Mouse (Mus musculus) brown adipose tissue, adult 24 weeks (tissue): ENCODE measurements at regions not wholly inside any gene's neighbourhood (a gene's known extent, or its start where the extent isn't known, plus 50 kb on each side); places are given as distances from the start of the nearest gene placed in this dataset.
"Not testable (repeated sequence)": the region's sequence is repeated elsewhere in the genome, so short reads cannot be mapped to it uniquely, and the experiment has no call there.

Experiments
- H3K27ac ChIP-seq: fragments of 200-500 bp; replicated peaks from 2 replicates; pipeline ENCODE4 v1.5.1; 2012; ENCODE audit warnings: low read depth, mild to moderate bottlenecking, low read length
- H3K4me1 ChIP-seq: fragments of 200-500 bp; 2 replicates; pipeline ENCODE4 v1.6.1; 2012; ENCODE audit warnings: low read length, mixed read lengths; ENCODE audit not compliant: control insufficient read depth, insufficient read depth, insufficient read length
- H3K4me3 ChIP-seq: fragments of 200-500 bp; 2 replicates; pipeline ENCODE4 v1.5.1; 2012; ENCODE audit warnings: low read depth, mild to moderate bottlenecking, low read length, moderate library complexity; ENCODE audit not compliant: insufficient read depth

GRCm38 (mm10) chr19:35034408-35034807 lies 112.2 kb downstream of the Kif20b start:
- Histone ChIP-seq H3K4me1 (no peaks in the 10 kb centered on the region), H3K27ac (no peak overlapping the region), H3K4me3 (no peak overlapping the region)

GRCm38 (mm10) chr19:35045576-35045975 lies 123.4 kb downstream of the Kif20b start:
- Histone ChIP-seq H3K27ac (no peak overlapping the region), H3K4me3 (no peak overlapping the region), H3K4me1 (no peaks in the 10 kb centered on the region)

- H3K4me1 ChIP-seq = no peaks in the 10 kb centered on the region
- no peak overlapping the region for H3K27ac ChIP-seq
- no peak overlapping the region for H3K4me3 ChIP-seq
These were observed 144.3 kb downstream of the Kif20b start for GRCm38 (mm10) chr19:35066352-35066935.

GRCm38 (mm10) chr19:35081126-35081525 lies 159.0 kb downstream of the Kif20b start:
- H3K4me1 ChIP-seq = no peaks in the 10 kb centered on the region

GRCm38 (mm10) chr19:35101244-35101643 lies 179.1 kb downstream of the Kif20b start:
- no peaks in the 10 kb centered on the region for H3K4me1 ChIP-seq
- H3K4me3 ChIP-seq = no peak overlapping the region
- no peak overlapping the region for H3K27ac ChIP-seq

More at GRCm38 (mm10) chr19:35081126-35081525, 159.0 kb downstream of the Kif20b start:
- no peak overlapping the region for H3K27ac ChIP-seq
- no peak overlapping the region for H3K4me3 ChIP-seq

- no peak overlapping the region for H3K4me3 ChIP-seq
- no peak overlapping the region for H3K27ac ChIP-seq
- H3K4me1 ChIP-seq = no peaks in the 10 kb centered on the region
These were observed 192.2 kb downstream of the Kif20b start for GRCm38 (mm10) chr19:35114313-35114712.

GRCm38 (mm10) chr19:35125278-35125677 lies 203.1 kb downstream of the Kif20b start:
- H3K4me1 ChIP-seq = no peaks in the 10 kb centered on the region
- H3K27ac ChIP-seq = no peak overlapping the region
- H3K4me3 ChIP-seq = no peak overlapping the region

- H3K4me3 ChIP-seq = peak overlapping the region; percentile 16; the same call in 1 of the 2 replicates
- H3K27ac ChIP-seq = no peak overlapping the region
- no peaks in the 10 kb centered on the region for H3K4me1 ChIP-seq
These were observed 204.5 kb downstream of the Kif20b start for GRCm38 (mm10) chr19:35126594-35127051.

- Histone ChIP-seq H3K27ac (no peak overlapping the region), H3K4me1 (no peaks in the 10 kb centered on the region), H3K4me3 (no peak overlapping the region)
These were observed 205.9 kb downstream of the Kif20b start for GRCm38 (mm10) chr19:35128104-35128503.

GRCm38 (mm10) chr19:35143131-35143530 lies 221.0 kb downstream of the Kif20b start:
- no peak overlapping the region for H3K27ac ChIP-seq
- no peaks in the 10 kb centered on the region for H3K4me1 ChIP-seq
- no peak overlapping the region for H3K4me3 ChIP-seq

GRCm38 (mm10) chr19:35143781-35144180 lies 221.6 kb downstream of the Kif20b start:
- H3K4me1 ChIP-seq = no peaks in the 10 kb centered on the region

GRCm38 (mm10) chr19:35149476-35149875 lies 227.3 kb downstream of the Kif20b start:
- H3K4me1 ChIP-seq, H3K4me3 ChIP-seq, H3K27ac ChIP-seq: not testable (repeated sequence)

More at GRCm38 (mm10) chr19:35143781-35144180, 221.6 kb downstream of the Kif20b start:
- H3K4me3 ChIP-seq = no peak overlapping the region
- H3K27ac ChIP-seq = no peak overlapping the region

GRCm38 (mm10) chr19:35150780-35151725 lies 228.9 kb downstream of the Kif20b start:
- no peaks in the 10 kb centered on the region for H3K4me1 ChIP-seq
- H3K27ac ChIP-seq = no peak overlapping the region
- H3K4me3 ChIP-seq = no peak overlapping the region

- Histone ChIP-seq H3K4me1 (no peaks in the 10 kb centered on the region), H3K27ac (no peak overlapping the region), H3K4me3 (no peak overlapping the region)
These were observed 229.7 kb downstream of the Kif20b start for GRCm38 (mm10) chr19:35151841-35152240.

- no peaks in the 10 kb centered on the region for H3K4me1 ChIP-seq
- H3K4me3 ChIP-seq = no peak overlapping the region
- no peak overlapping the region for H3K27ac ChIP-seq
These were observed 235.7 kb downstream of the Kif20b start for GRCm38 (mm10) chr19:35157849-35158248.
